Mouse (Mus musculus) embryonic facial prominence, embryonic 10.5 days (tissue): ENCODE results near the gene Aebp1. TPM values are rescaled to one million over a fixed set of nuclear protein-coding genes. Genes with fewer than 3 reads are reported as not detected.
A peak's percentile ranks its signal among the peaks of the same experiment; 100 is the strongest.

ENCODE experiments used
- DNase-seq: peaks from one replicate; pipeline ENCODE4 v3.0.0-alpha.2; 2017; ENCODE audit warnings: low spot score
- H3K27ac ChIP-seq: fragments of 300-500 bp; sonication (generic); replicated peaks from 2 replicates; pipeline ENCODE4 v1.5.1; 2016; ENCODE audit warnings: mild to moderate bottlenecking
- H3K27me3 ChIP-seq: fragments of 300-500 bp; sonication (generic); replicated peaks from 2 replicates; pipeline ENCODE4 v1.6.1; 2016; ENCODE audit warnings: low read depth, mild to moderate bottlenecking; ENCODE audit not compliant: poor library complexity, severe bottlenecking
- H3K36me3 ChIP-seq: fragments of 300-500 bp; sonication (generic); replicated peaks from 2 replicates; pipeline ENCODE4 v1.6.1; 2016; ENCODE audit warnings: mild to moderate bottlenecking, moderate library complexity
- H3K4me1 ChIP-seq: fragments of 300-500 bp; sonication (generic); 2 replicates; pipeline ENCODE4 v1.6.1; 2016
- H3K4me3 ChIP-seq: fragments of 300-500 bp; sonication (generic); 2 replicates; pipeline ENCODE4 v1.5.1; 2016; ENCODE audit warnings: mild to moderate bottlenecking, moderate library complexity
- H3K9me3 ChIP-seq: fragments of 300-500 bp; sonication (generic); 2 replicates; pipeline ENCODE4 v1.6.1; 2016; ENCODE audit warnings: mild to moderate bottlenecking
- WGBS: fragments of 180-500 bp; shearing (Covaris S2); methylation state at CpG from one replicate; pipeline ENCODE4 v1.1.7; 2016; 5-methylcytosine and 5-hydroxymethylcytosine counted together
- polyA plus RNA-seq: library from polyadenylated mRNA; unstranded; fragments of >200 nt; fragmentation: Nextera tagmentation; extraction: Ambion mirVana; gene quantifications from 2 replicates; pipeline ENCODE4 v1.2.1, GENCODE M21; 2016

Aebp1 gene
- polyA plus RNA-seq, 1 experiment from 2014 or later, result 9.0 TPM

DNA sequence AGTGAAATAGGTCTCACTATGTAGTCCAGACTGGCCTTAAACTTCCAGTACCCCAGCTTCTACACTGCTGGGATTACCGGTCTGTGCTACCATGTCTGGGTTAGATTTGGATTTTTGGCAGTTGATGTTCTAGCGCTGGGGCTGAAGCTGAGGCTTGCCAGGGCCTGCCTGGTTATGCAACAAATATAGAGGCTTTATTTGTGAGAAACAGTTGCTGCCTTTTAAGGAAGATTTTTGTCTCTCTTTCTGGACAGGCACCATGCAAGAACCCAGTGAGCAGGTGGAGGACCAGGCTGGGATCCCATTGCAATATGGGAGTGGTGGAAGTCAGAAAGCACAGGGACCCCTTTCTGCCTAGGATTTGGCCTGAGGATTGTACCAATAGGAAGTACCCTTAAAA lies 20.0 kb upstream of the Aebp1 start:
- no peaks in the 10 kb centered on the region for H3K36me3 ChIP-seq
- DNase-seq, result no peak
- WGBS, result 91% methylated on average over 2 of the region's 2 CpGs
- H3K4me1 ChIP-seq, result peaks cover 16% of the 10 kb centered on the region
- no peak overlapping the region for H3K27ac ChIP-seq
- H3K4me3 ChIP-seq, result no peak overlapping the region
- no peaks in the 10 kb centered on the region for H3K27me3 ChIP-seq
- H3K9me3 ChIP-seq, result no peaks in the 10 kb centered on the region

- H3K9me3 ChIP-seq, result no peaks in the 10 kb centered on the region
- H3K27ac ChIP-seq, result no peak overlapping the region
- no peaks in the 10 kb centered on the region for H3K27me3 ChIP-seq
- 86% methylated on average over 3 of the region's 3 CpGs for WGBS
- H3K4me1 ChIP-seq, result peaks cover 7% of the 10 kb centered on the region
- no peaks in the 10 kb centered on the region for H3K36me3 ChIP-seq
- no peak for DNase-seq
- no peak overlapping the region for H3K4me3 ChIP-seq
These were observed 18.6 kb upstream of the Aebp1 start for GRCm38 (mm10) chr11:5843131-5843530.

DNA sequence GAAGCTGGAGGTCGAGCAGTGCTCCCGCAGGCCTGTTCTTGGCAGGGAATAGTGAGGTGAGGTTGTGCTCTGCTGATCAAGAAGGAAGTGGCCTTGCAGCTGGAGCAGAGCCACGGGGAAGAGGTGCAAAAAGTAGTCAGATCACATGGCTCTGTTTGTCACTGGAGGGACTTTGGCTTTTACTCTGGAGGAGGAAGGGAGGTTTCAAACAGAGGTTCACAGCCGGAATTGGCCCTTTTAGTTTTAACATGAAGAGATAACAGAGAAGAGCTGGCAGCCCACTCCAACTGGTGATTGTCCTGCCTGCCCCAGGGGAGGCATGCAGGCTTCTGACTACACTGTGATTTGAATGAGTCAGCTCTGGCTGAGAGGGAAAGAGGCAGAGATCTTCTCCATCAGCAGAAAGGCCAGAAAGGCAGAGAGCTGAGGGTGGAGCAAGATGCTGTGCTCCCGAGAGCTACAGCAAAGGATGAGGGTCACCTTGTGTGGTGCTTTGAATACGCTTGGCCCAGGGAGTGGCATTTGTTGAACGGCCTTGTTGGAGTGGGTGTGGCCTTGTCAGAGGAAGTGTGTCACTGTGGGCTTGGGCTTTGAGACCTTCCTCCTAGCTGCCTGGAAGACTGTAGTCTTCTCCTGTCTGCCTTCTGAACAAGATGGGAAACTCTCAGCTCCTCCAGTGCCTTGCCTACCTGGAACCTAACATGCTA lies 15.0 kb upstream of the Aebp1 start:
- Histone ChIP-seq H3K27me3 (no peaks in the 10 kb centered on the region), H3K27ac (no peak overlapping the region), H3K4me1 (no peaks in the 10 kb centered on the region), H3K36me3 (no peaks in the 10 kb centered on the region), H3K4me3 (no peak overlapping the region), H3K9me3 (no peaks in the 10 kb centered on the region)
- WGBS, result 74% methylated on average over 7 of the region's 7 CpGs
- no peak for DNase-seq

DNA sequence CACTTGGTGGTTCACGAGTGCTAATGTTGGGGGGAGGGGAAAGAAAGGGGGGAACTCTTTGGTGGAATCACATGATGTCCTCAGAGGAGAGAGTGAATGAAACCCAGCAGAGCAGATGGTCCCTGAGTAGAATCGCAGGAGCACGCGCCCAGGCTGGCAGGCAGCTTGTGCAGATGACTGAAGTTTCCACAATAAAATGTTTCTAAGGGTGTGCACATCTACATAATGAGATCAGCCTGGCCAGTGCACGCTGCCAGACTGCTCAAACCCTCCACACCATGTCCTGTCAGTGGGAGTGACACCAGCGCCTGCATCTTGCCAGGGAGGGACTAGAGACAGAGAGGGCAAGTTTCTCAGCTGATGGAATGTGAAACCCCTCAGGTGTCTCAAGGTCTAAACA lies 13.0 kb upstream of the Aebp1 start:
- no peak overlapping the region for H3K4me3 ChIP-seq
- H3K27ac ChIP-seq, result no peak overlapping the region
- no peaks in the 10 kb centered on the region for H3K36me3 ChIP-seq
- no peaks in the 10 kb centered on the region for H3K9me3 ChIP-seq
- peaks cover 6% of the 10 kb centered on the region; the same call in 1 of the 2 replicates for H3K4me1 ChIP-seq
- H3K27me3 ChIP-seq, result no peaks in the 10 kb centered on the region
- 71% methylated on average over 6 of the region's 6 CpGs for WGBS
- DNase-seq, result no peak

- no peaks in the 10 kb centered on the region for H3K27me3 ChIP-seq
- no peak for DNase-seq
- no peak overlapping the region for H3K4me3 ChIP-seq
- no peak overlapping the region for H3K27ac ChIP-seq
- H3K4me1 ChIP-seq, result peaks cover 6% of the 10 kb centered on the region; the same call in 1 of the 2 replicates
- H3K36me3 ChIP-seq, result no peaks in the 10 kb centered on the region
- H3K9me3 ChIP-seq, result no peaks in the 10 kb centered on the region
- 72% methylated on average over 2 of the region's 2 CpGs for WGBS
These were observed 12.4 kb upstream of the Aebp1 start for GRCm38 (mm10) chr11:5849316-5849715.

DNA sequence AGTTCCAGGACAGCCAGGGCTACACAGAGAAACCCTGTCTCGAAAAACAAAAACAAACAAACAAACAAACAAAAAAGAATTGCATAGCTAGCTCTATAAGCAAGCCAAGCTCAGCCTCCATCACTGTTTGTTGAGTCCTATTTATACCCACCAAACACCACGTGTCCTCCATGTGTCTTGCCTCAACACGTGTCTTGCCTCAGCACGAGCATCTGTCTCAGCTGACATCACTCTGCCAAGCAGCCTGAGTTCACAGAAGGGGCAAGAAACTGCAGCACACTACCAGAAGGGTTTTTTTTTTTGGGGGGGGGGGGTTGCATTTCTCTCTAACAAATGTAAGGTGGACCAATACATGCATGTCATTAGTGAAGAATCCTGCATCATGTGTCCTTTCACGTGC lies 11.3 kb upstream of the Aebp1 start:
- no peak overlapping the region for H3K4me3 ChIP-seq
- no peaks in the 10 kb centered on the region for H3K9me3 ChIP-seq
- H3K4me1 ChIP-seq, result peaks cover 6% of the 10 kb centered on the region; the same call in 1 of the 2 replicates
- H3K27me3 ChIP-seq, result no peaks in the 10 kb centered on the region
- no peak overlapping the region for H3K27ac ChIP-seq
- H3K36me3 ChIP-seq, result no peaks in the 10 kb centered on the region
- 72% methylated on average over 5 of the region's 5 CpGs for WGBS
- DNase-seq, result no peak

DNA sequence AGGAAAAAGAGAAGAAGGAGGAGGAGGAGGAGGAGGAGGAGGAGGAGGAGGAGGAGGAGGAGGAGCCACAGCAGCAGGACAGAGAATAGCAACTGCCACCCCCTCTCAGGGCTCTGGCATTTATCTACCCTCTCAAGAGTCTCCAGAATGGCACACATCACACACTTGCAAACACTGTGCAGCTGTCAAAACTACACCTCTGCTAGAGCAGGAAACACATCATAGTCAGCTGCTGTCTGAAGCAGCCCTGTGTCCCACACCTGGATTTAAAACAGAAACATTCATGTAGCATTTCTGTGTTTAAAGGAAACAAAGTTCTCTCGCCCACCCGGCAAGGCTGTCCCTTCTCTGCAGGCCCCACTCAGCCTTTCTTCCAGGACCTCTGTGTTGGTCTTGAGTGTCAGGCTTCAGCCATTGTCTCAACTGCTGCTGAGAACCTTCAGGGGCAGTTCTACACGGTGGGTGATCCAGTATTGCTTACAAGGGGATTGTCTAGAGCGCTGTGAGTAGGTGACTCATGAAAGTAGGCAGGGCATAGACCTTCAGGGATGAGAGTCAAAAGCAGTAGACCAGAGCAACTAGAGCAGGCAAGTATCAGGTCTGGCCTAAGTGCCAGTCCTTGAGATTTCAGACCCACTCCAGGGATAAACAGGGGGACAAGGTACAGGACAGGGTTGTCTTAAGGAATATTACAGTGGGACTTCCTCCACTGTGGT lies 10.6 kb upstream of the Aebp1 start:
- 0 out of 2 replicates have a peak overlapping the region, but pooled peaks have one; percentile 8 for H3K27ac ChIP-seq
- 62% methylated on average over 4 of the region's 4 CpGs for WGBS
- H3K27me3 ChIP-seq, result no peaks in the 10 kb centered on the region
- H3K36me3 ChIP-seq, result no peaks in the 10 kb centered on the region
- no peaks in the 10 kb centered on the region for H3K9me3 ChIP-seq
- DNase-seq, result no peak
- peaks cover 11% of the 10 kb centered on the region for H3K4me1 ChIP-seq
- no peak overlapping the region for H3K4me3 ChIP-seq

GRCm38 (mm10) chr11:5852314-5852713 lies 9.4 kb upstream of the Aebp1 start:
- H3K9me3 ChIP-seq, result no peaks in the 10 kb centered on the region
- H3K36me3 ChIP-seq, result no peaks in the 10 kb centered on the region
- 54% methylated on average over 1 of the region's 1 CpGs for WGBS
- no peaks in the 10 kb centered on the region for H3K27me3 ChIP-seq
- no peak overlapping the region for H3K4me3 ChIP-seq
- no peak for DNase-seq
- no peak overlapping the region for H3K27ac ChIP-seq
- peaks cover 14% of the 10 kb centered on the region for H3K4me1 ChIP-seq

GRCm38 (mm10) chr11:5855481-5855880 lies 6.3 kb upstream of the Aebp1 start:
- no peak for DNase-seq
- Histone ChIP-seq H3K4me1 (peaks cover 14% of the 10 kb centered on the region), H3K27ac (no peak overlapping the region), H3K27me3 (peaks cover 14% of the 10 kb centered on the region), H3K36me3 (no peaks in the 10 kb centered on the region), H3K4me3 (no peak overlapping the region), H3K9me3 (no peaks in the 10 kb centered on the region)

- H3K27me3 ChIP-seq, result peaks cover 18% of the 10 kb centered on the region
- H3K4me3 ChIP-seq, result no peak overlapping the region
- H3K4me1 ChIP-seq, result peaks cover 14% of the 10 kb centered on the region
- peak; percentile 31 for DNase-seq
- 42% methylated on average over 7 of the region's 7 CpGs for WGBS
- H3K9me3 ChIP-seq, result no peaks in the 10 kb centered on the region
- no peaks in the 10 kb centered on the region for H3K36me3 ChIP-seq
- peak overlapping the region; percentile 51; the same call in 1 of the 2 replicates for H3K27ac ChIP-seq
These were observed 5.8 kb upstream of the Aebp1 start for GRCm38 (mm10) chr11:5855902-5856301.

- H3K27me3 ChIP-seq, result peaks cover 25% of the 10 kb centered on the region
- no peak for DNase-seq
- no peaks in the 10 kb centered on the region for H3K36me3 ChIP-seq
- no peaks in the 10 kb centered on the region for H3K9me3 ChIP-seq
- peaks cover 21% of the 10 kb centered on the region for H3K4me1 ChIP-seq
- no peak overlapping the region for H3K27ac ChIP-seq
- no peak overlapping the region for H3K4me3 ChIP-seq
- 80% methylated on average over 8 of the region's 8 CpGs for WGBS
These were observed 5.1 kb upstream of the Aebp1 start for GRCm38 (mm10) chr11:5856479-5857130.

- H3K9me3 ChIP-seq, result no peaks in the 10 kb centered on the region
- no peaks in the 10 kb centered on the region for H3K36me3 ChIP-seq
- H3K27me3 ChIP-seq, result peaks cover 46% of the 10 kb centered on the region
- 80% methylated on average over 1 of the region's 1 CpGs for WGBS
- peaks cover 33% of the 10 kb centered on the region for H3K4me1 ChIP-seq
- no peak for DNase-seq
- H3K27ac ChIP-seq, result no peak overlapping the region
- no peak overlapping the region for H3K4me3 ChIP-seq
These were observed 3.0 kb upstream of the Aebp1 start for GRCm38 (mm10) chr11:5858723-5859122.
